Comparison of ENCODE assay signal across 7 mouse cellular contexts in the genomic region with DNA sequence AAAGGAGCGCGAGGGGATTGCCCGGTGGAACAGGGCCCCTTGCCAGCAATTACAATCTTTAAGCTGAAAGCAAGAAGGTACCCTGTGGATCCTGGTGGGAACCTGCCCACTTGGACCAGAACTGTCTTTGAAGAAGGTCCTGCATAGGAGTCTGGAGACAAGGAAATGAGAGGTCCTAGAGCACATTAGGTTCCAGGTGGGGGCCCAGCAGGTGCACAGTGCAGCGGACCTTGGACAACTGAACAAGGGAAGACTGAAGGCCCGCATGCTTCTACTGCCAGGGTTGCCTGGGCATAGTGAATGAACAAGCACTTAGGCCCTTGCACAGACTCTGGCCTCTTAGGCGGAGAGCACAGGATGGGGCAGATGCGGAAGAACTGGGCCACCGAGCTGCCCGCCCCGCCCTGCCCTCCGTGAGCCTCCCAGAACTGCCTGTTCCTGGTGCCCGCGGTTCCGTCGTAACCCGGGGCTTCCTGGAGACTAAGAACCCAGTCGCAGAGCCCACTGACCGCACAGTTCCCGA. TPM values are rescaled to one million over a fixed set of nuclear protein-coding genes. Genes with fewer than 3 reads are reported as not detected.
DNase-seq lines count a peak whose midpoint lies in the region; ATAC-seq and TF ChIP-seq lines count a peak whose summit lies in the region.

No protein-coding gene starts in this region.

- H3K4me3 ChIP-seq in cortical plate, adult 2 months (ENCODE audit: insufficient read depth, low read length) = peak overlapping the region; percentile 28
- peak overlapping the region; percentile 57 for H3K4me3 ChIP-seq in hindbrain, embryonic 12.5 days
- peak overlapping the region; percentile 77 for H3K4me3 ChIP-seq in liver, embryonic 12.5 days
- peak overlapping the region; percentile 89 for H3K4me3 ChIP-seq in small intestine, adult 2 months (ENCODE audit: low read depth, low read length)

- H3K36me3 ChIP-seq in hindbrain, embryonic 12.5 days = no peaks in the 10 kb centered on the region
- no peaks in the 10 kb centered on the region for H3K36me3 ChIP-seq in liver, embryonic 12.5 days
- no peaks in the 10 kb centered on the region for H3K36me3 ChIP-seq in small intestine, adult 2 months (ENCODE audit: control insufficient read depth, insufficient read depth, low read length)

- peaks cover 2% of the 10 kb centered on the region; the same call in 1 of the 2 replicates for H3K4me1 ChIP-seq in cortical plate, adult 2 months (ENCODE audit: control insufficient read depth, insufficient read depth, low read length)
- peaks cover 14% of the 10 kb centered on the region for H3K4me1 ChIP-seq in hindbrain, embryonic 12.5 days
- peaks cover 24% of the 10 kb centered on the region for H3K4me1 ChIP-seq in liver, embryonic 12.5 days
- peaks cover 8% of the 10 kb centered on the region for H3K4me1 ChIP-seq in small intestine, adult 2 months (ENCODE audit: control insufficient read depth, insufficient read depth, insufficient read length, low read length)

- TF ChIP-seq POLR2A in cortical plate, adult 2 months (IDR thresholded peaks at IDR 0.05; ENCODE audit: extremely low read depth, insufficient read depth, low read length) = no peak
- TF ChIP-seq POLR2A in small intestine, adult 2 months (IDR thresholded peaks at IDR 0.05; ENCODE audit: low read depth, low read length) = no peak

- no peak overlapping the region for H3K27ac ChIP-seq in cortical plate, adult 2 months (ENCODE audit: insufficient read depth, low read length)
- no peak overlapping the region for H3K27ac ChIP-seq in hindbrain, embryonic 12.5 days
- peak overlapping the region; percentile 91 for H3K27ac ChIP-seq in liver, embryonic 12.5 days
- peak overlapping the region; percentile 98 for H3K27ac ChIP-seq in small intestine, adult 2 months (ENCODE audit: insufficient read depth, low read depth, low read length)

- peak overlapping the region; percentile 72 for H3K9ac ChIP-seq in hindbrain, embryonic 12.5 days
- peak overlapping the region; percentile 85 for H3K9ac ChIP-seq in liver, embryonic 12.5 days

- no peak for TF ChIP-seq CTCF in cortical plate, adult 2 months (IDR thresholded peaks at IDR 0.05; ENCODE audit: extremely low read depth, insufficient read depth, low read length)
- no peak for TF ChIP-seq CTCF in small intestine, adult 2 months (IDR thresholded peaks at IDR 0.05; ENCODE audit: extremely low read depth, insufficient read length, insufficient replicate concordance, low read depth, low read length)

- WGBS in hindbrain, embryonic 12.5 days = 4% methylated on average over 19 of the region's 19 CpGs
- WGBS in liver, embryonic 12.5 days (ENCODE audit: insufficient replicate concordance) = 7% methylated on average over 19 of the region's 19 CpGs
- WGBS in small intestine, adult 2 months = 2% methylated on average over 19 of the region's 19 CpGs

- H3K9me3 ChIP-seq in hindbrain, embryonic 12.5 days (replicated peaks) = no peaks in the 10 kb centered on the region
- H3K9me3 ChIP-seq in liver, embryonic 12.5 days (replicated peaks) = no peaks in the 10 kb centered on the region

- DNase-seq in 3T3-L1 (ENCODE audit: low read depth, low spot score) = peak; percentile 33
- no peak for DNase-seq in adrenal gland, postnatal 36 days

- peaks cover 16% of the 10 kb centered on the region for H3K27me3 ChIP-seq in hindbrain, embryonic 12.5 days
- peaks cover 18% of the 10 kb centered on the region; the same call in 1 of the 2 replicates for H3K27me3 ChIP-seq in liver, embryonic 12.5 days (replicated peaks)
- no peaks in the 10 kb centered on the region for H3K27me3 ChIP-seq in small intestine, adult 2 months (ENCODE audit: control insufficient read depth, insufficient read depth, low read length)

- H3K4me2 ChIP-seq in hindbrain, embryonic 12.5 days (replicated peaks) = peak overlapping the region; percentile 94
- H3K4me2 ChIP-seq in liver, embryonic 12.5 days = peak overlapping the region; percentile 99

- ATAC-seq in CD4-positive, CD25-positive, alpha-beta regulatory T cell, adult 4 months = peak; percentile 53
- peak; percentile 44 for ATAC-seq in hindbrain, embryonic 12.5 days (ENCODE audit: low FRiP score)
- ATAC-seq in liver, embryonic 12.5 days = peak; percentile 73

RNA-seq across cellular contexts. Expression of a gene that starts 0.6 kb away (rescaled TPM):
- 100 to 1,000 TPM; 223 to 311 TPM for polyA plus RNA-seq in CD4-positive, CD25-positive, alpha-beta regulatory T cell, adult 4 months (2017; shearing (Covaris generic))
- 40.4 and 47.4 TPM in 2 replicates for polyA plus RNA-seq in cortical plate, adult 2 months (2012; rRNA removed)
- polyA plus RNA-seq in hindbrain, embryonic 12.5 days (2016; fragmentation: Nextera tagmentation; extraction: Ambion mirVana) = 20.0 and 21.9 TPM in 2 replicates
- 20.2 and 21.8 TPM in 2 replicates for polyA plus RNA-seq in liver, embryonic 12.5 days (2016; fragmentation: Nextera tagmentation; extraction: Ambion mirVana)
- polyA plus RNA-seq in small intestine, adult 2 months (2012; rRNA removed) = 105 and 166 TPM in 2 replicates
- total RNA-seq in adrenal gland, postnatal 36 days (2021) = 10 to 100 TPM in 1 of 2 experiments, 1 to 10 TPM in 1; 9.7 to 15.0 TPM

RNA-seq across cellular contexts. Expression of a gene that starts 15.1 kb away (rescaled TPM):
- 10 to 100 TPM; 49.2 to 76.4 TPM for polyA plus RNA-seq in CD4-positive, CD25-positive, alpha-beta regulatory T cell, adult 4 months (2017; shearing (Covaris generic))
- polyA plus RNA-seq in cortical plate, adult 2 months (2012; rRNA removed) = 52.6 and 57.5 TPM in 2 replicates
- polyA plus RNA-seq in hindbrain, embryonic 12.5 days (2016; fragmentation: Nextera tagmentation; extraction: Ambion mirVana) = 126 and 134 TPM in 2 replicates
- polyA plus RNA-seq in liver, embryonic 12.5 days (2016; fragmentation: Nextera tagmentation; extraction: Ambion mirVana) = 30.7 and 31.7 TPM in 2 replicates
- 21.0 and 32.2 TPM in 2 replicates for polyA plus RNA-seq in small intestine, adult 2 months (2012; rRNA removed)
- total RNA-seq in adrenal gland, postnatal 36 days (2021) = 10 to 100 TPM; 52.8 to 57.7 TPM

RNA-seq across cellular contexts. Expression of a gene that starts 15.1 kb away (rescaled TPM):
- 1 to 10 TPM in 1 of 2 experiments, under 1 TPM in 1; 0.89 to 1.4 TPM for polyA plus RNA-seq in CD4-positive, CD25-positive, alpha-beta regulatory T cell, adult 4 months (2017; shearing (Covaris generic))
- 21.4 and 21.6 TPM in 2 replicates for polyA plus RNA-seq in cortical plate, adult 2 months (2012; rRNA removed)
- polyA plus RNA-seq in hindbrain, embryonic 12.5 days (2016; fragmentation: Nextera tagmentation; extraction: Ambion mirVana) = 19.7 and 20.7 TPM in 2 replicates
- 19.8 and 24.0 TPM in 2 replicates for polyA plus RNA-seq in liver, embryonic 12.5 days (2016; fragmentation: Nextera tagmentation; extraction: Ambion mirVana)
- 1.7 and 3.2 TPM in 2 replicates for polyA plus RNA-seq in small intestine, adult 2 months (2012; rRNA removed)
- 10 to 100 TPM; 25.2 to 29.5 TPM for total RNA-seq in adrenal gland, postnatal 36 days (2021)

RNA-seq across cellular contexts. Expression of a gene that starts 27.7 kb away (rescaled TPM):
- 10 to 100 TPM; 34.2 to 42.6 TPM for polyA plus RNA-seq in CD4-positive, CD25-positive, alpha-beta regulatory T cell, adult 4 months (2017; shearing (Covaris generic))
- polyA plus RNA-seq in cortical plate, adult 2 months (2012; rRNA removed) = 34.6 and 37.3 TPM in 2 replicates
- 28.5 and 29.9 TPM in 2 replicates for polyA plus RNA-seq in hindbrain, embryonic 12.5 days (2016; fragmentation: Nextera tagmentation; extraction: Ambion mirVana)
- polyA plus RNA-seq in liver, embryonic 12.5 days (2016; fragmentation: Nextera tagmentation; extraction: Ambion mirVana) = 14.5 and 16.6 TPM in 2 replicates
- 4.1 and 7.1 TPM in 2 replicates for polyA plus RNA-seq in small intestine, adult 2 months (2012; rRNA removed)
- total RNA-seq in adrenal gland, postnatal 36 days (2021) = 10 to 100 TPM in 1 of 2 experiments, 1 to 10 TPM in 1; 4.6 to 13.2 TPM

RNA-seq across cellular contexts. Expression of a gene that starts 40.4 kb away (rescaled TPM):
- polyA plus RNA-seq in CD4-positive, CD25-positive, alpha-beta regulatory T cell, adult 4 months (2017; shearing (Covaris generic)) = 10 to 100 TPM; 91.6 to 98.5 TPM
- 137 TPM in 2 replicates for polyA plus RNA-seq in cortical plate, adult 2 months (2012; rRNA removed)
- polyA plus RNA-seq in hindbrain, embryonic 12.5 days (2016; fragmentation: Nextera tagmentation; extraction: Ambion mirVana) = 141 and 148 TPM in 2 replicates
- 109 and 113 TPM in 2 replicates for polyA plus RNA-seq in liver, embryonic 12.5 days (2016; fragmentation: Nextera tagmentation; extraction: Ambion mirVana)
- 9.8 and 14.6 TPM in 2 replicates for polyA plus RNA-seq in small intestine, adult 2 months (2012; rRNA removed)
- 100 to 1,000 TPM in 1 of 2 experiments, 10 to 100 TPM in 1; 90.9 to 115 TPM for total RNA-seq in adrenal gland, postnatal 36 days (2021)

Comparison
In these comparisons a context has a peak if more than half of its experiments do, and no peak if none do; other contexts are left out.
1. H3K27ac ChIP-seq: peak in liver, embryonic 12.5 days (single experiment) and small intestine, adult 2 months (single experiment); none in cortical plate, adult 2 months (single experiment) and hindbrain, embryonic 12.5 days (single experiment).
2. H3K4me3 ChIP-seq: peak in every context shown above with its lines; median percentile 89 in small intestine, adult 2 months; 77 in liver, embryonic 12.5 days; 57 in hindbrain, embryonic 12.5 days; 28 in cortical plate, adult 2 months.
3. Peak in every context shown above with its lines, with median percentiles within 50 percentile points of each other: ATAC-seq.